Mouse (Mus musculus) E14TG2a.4 (cell line): Measurements from ENCODE around the gene Scp2.

Source experiments
- CTCF ChIP-seq: conservative IDR thresholded peaks from 2 replicates; pipeline ENCODE4 v1.5.1; 2014; ENCODE audit warnings: low read length
- POU5F1 ChIP-seq: IDR thresholded peaks from 2 replicates; pipeline ENCODE4 v1.6.1; 2014; ENCODE audit warnings: low read length, borderline replicate concordance

GRCm38 (mm10) chr4:108017839-108018238, 127.0 kb downstream of the Scp2 start:
- no peak for TF ChIP-seq CTCF
- TF ChIP-seq POU5F1 = no peak
